Mouse (Mus musculus): ENCODE measurements at regions not wholly inside any gene's neighbourhood (a gene's known extent, or its start where the extent isn't known, plus 50 kb on each side); places are given as distances from the start of the nearest gene placed in this dataset.

- Histone ChIP-seq H3K4me2 (replicated peaks) (0 out of 2 replicates have a peak overlapping the region, but pooled peaks have one; percentile 2), H3K36me3 (replicated peaks; ENCODE audit: control insufficient read depth, insufficient read depth) (no peaks in the 10 kb centered on the region), H3K9ac (no peak overlapping the region), H3K9me3 (ENCODE audit: control insufficient read depth, low read length) (no peaks in the 10 kb centered on the region), H3K27ac (peak overlapping the region; percentile 43), H3K4me1 (replicated peaks; ENCODE audit: control insufficient read depth, insufficient read depth, low read length) (peaks cover 6% of the 10 kb centered on the region; the same call in 1 of the 2 replicates), H3K4me3 (replicated peaks; ENCODE audit: low read length) (no peak overlapping the region), H3K27me3 (ENCODE audit: control insufficient read depth, insufficient read depth, low read length) (no peaks in the 10 kb centered on the region)
- ATAC-seq (ENCODE audit: low FRiP score) (peak; percentile 77; the same call in 1 of the 2 replicates), DNase-seq (ENCODE audit: low spot score) (peak; percentile 64)
- WGBS, result 49% methylated on average over 11 of the region's 11 CpGs
Observed at GRCm38 (mm10) chr7:67435643-67436339, 63.1 kb upstream of the Mef2a start.

GRCm38 (mm10) chr7:67430987-67431386 is 58.3 kb upstream of the Mef2a start:
- Histone ChIP-seq H3K4me1 (replicated peaks; ENCODE audit: control insufficient read depth, insufficient read depth, low read length) (peaks cover under 1% of the 10 kb centered on the region; the same call in 1 of the 2 replicates), H3K36me3 (replicated peaks; ENCODE audit: control insufficient read depth, insufficient read depth) (no peaks in the 10 kb centered on the region), H3K4me3 (replicated peaks; ENCODE audit: low read length) (no peak overlapping the region), H3K27me3 (ENCODE audit: control insufficient read depth, insufficient read depth, low read length) (no peaks in the 10 kb centered on the region), H3K4me2 (replicated peaks) (no peak overlapping the region), H3K9ac (no peak overlapping the region), H3K27ac (no peak overlapping the region), H3K9me3 (ENCODE audit: control insufficient read depth, low read length) (no peaks in the 10 kb centered on the region)
- 86% methylated on average over 7 of the region's 7 CpGs for WGBS
- ATAC-seq (ENCODE audit: low FRiP score), result no peak
- no peak for DNase-seq (ENCODE audit: low spot score)

DNA sequence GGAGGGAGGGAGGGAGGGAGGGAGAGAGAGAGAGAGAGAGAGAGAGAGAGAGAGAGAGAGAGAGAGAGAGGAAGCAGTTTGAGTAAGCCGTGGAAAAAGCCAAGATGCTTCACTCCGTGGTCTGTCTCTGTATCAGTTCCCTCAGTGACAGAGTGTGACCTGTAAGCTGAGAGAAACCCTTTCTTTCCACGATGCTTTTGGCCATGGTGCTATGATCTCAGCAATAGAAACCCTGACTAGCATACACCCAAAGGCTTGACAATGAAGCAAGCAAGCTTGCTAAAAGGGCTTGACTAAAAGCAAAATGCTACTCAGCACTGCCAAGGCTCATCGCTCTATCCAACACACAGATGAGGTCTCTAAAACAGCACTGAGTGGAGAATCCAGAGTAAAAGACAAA is 57.4 kb upstream of the Mef2a start:
- no peak overlapping the region for H3K4me2 ChIP-seq (replicated peaks)
- H3K36me3 ChIP-seq (replicated peaks; ENCODE audit: control insufficient read depth, insufficient read depth), result no peaks in the 10 kb centered on the region
- no peak for DNase-seq (ENCODE audit: low spot score)
- 84% methylated on average over 4 of the region's 4 CpGs for WGBS
- no peak for ATAC-seq (ENCODE audit: low FRiP score)
- H3K27me3 ChIP-seq (ENCODE audit: control insufficient read depth, insufficient read depth, low read length), result no peaks in the 10 kb centered on the region
- no peaks in the 10 kb centered on the region for H3K9me3 ChIP-seq (ENCODE audit: control insufficient read depth, low read length)
- H3K27ac ChIP-seq, result no peak overlapping the region
- H3K4me1 ChIP-seq (replicated peaks; ENCODE audit: control insufficient read depth, insufficient read depth, low read length), result no peaks in the 10 kb centered on the region
- H3K4me3 ChIP-seq (replicated peaks; ENCODE audit: low read length), result no peak overlapping the region
- no peak overlapping the region for H3K9ac ChIP-seq

DNA sequence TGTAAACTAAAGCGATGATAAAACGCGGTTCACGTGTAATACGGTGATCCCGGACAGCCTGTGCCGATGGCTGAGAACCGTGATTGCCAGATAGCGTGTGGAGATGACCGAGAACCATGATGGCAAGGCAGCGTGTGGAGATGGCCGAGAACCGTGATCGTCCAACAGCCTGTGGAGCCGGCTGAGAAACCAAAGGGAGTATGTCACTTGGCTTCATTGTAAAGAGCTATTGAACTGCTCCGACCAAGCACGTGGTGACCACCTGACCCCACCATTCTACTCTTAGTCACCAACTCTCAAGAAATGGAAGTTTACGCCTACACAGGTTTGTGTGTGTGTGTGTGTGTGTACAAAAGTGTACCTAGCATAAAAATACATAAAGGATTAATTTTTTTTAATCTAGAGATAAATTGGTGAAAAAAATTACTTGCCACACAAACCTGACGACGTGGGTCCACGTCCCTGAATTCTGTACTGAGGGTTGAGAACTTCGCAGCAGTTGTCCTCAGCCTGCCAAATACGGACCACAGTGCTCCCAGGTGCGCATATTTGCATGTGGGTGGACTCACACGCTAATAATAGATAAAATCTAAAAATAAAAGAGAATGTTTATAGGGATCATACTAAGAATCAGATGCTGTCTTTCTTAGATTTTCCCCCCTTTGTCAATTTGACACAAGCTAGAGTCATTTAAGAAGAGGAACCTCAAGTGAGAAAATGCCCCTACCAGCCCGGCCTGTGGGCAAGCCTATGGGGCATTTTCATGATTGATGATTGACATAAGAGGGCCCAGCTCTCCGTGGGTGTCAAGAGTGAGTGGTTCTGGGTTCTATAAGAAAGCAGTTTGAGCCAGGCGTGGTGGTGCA is 56.6 kb upstream of the Mef2a start:
- Histone ChIP-seq H3K27ac (no peak overlapping the region), H3K36me3 (replicated peaks; ENCODE audit: control insufficient read depth, insufficient read depth) (no peaks in the 10 kb centered on the region), H3K4me3 (replicated peaks; ENCODE audit: low read length) (no peak overlapping the region), H3K4me2 (replicated peaks) (no peak overlapping the region), H3K9me3 (ENCODE audit: control insufficient read depth, low read length) (no peaks in the 10 kb centered on the region), H3K27me3 (ENCODE audit: control insufficient read depth, insufficient read depth, low read length) (no peaks in the 10 kb centered on the region), H3K4me1 (replicated peaks; ENCODE audit: control insufficient read depth, insufficient read depth, low read length) (no peaks in the 10 kb centered on the region), H3K9ac (no peak overlapping the region)
- ATAC-seq (ENCODE audit: low FRiP score) (no peak), DNase-seq (ENCODE audit: low spot score) (no peak)
- 92% methylated on average over 28 of the region's 28 CpGs for WGBS

DNA sequence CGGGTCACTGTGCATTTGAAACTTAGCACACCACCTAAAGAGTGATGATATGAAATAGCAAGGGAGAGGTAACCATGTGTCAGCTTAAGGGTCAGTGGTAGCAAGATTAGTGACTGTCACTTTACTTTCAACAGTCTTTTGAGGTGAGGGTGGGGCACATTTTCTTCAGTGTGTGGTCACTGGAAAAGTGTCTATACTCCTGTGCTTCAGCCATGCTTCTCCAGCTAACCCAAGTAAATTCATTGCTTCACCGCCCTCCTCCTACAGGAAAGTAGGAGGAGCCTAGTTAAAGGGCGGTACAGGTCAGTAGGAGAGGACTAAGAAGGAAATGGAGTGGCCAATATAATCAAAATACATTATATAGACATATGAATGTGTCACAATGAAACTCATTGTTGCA is 55.7 kb upstream of the Mef2a start:
- no peaks in the 10 kb centered on the region for H3K36me3 ChIP-seq (replicated peaks; ENCODE audit: control insufficient read depth, insufficient read depth)
- H3K27me3 ChIP-seq (ENCODE audit: control insufficient read depth, insufficient read depth, low read length), result no peaks in the 10 kb centered on the region
- no peak overlapping the region for H3K4me2 ChIP-seq (replicated peaks)
- H3K4me1 ChIP-seq (replicated peaks; ENCODE audit: control insufficient read depth, insufficient read depth, low read length), result no peaks in the 10 kb centered on the region
- DNase-seq (ENCODE audit: low spot score), result no peak
- no peak overlapping the region for H3K9ac ChIP-seq
- ATAC-seq (ENCODE audit: low FRiP score), result no peak
- no peaks in the 10 kb centered on the region for H3K9me3 ChIP-seq (ENCODE audit: control insufficient read depth, low read length)
- H3K27ac ChIP-seq, result no peak overlapping the region
- WGBS, result 93% methylated on average over 3 of the region's 3 CpGs
- no peak overlapping the region for H3K4me3 ChIP-seq (replicated peaks; ENCODE audit: low read length)

GRCm38 (mm10) chr7:67426076-67426475 is 53.4 kb upstream of the Mef2a start:
- ATAC-seq (ENCODE audit: low FRiP score) (no peak), DNase-seq (ENCODE audit: low spot score) (no peak)
- Histone ChIP-seq H3K36me3 (replicated peaks; ENCODE audit: control insufficient read depth, insufficient read depth) (no peaks in the 10 kb centered on the region), H3K4me2 (replicated peaks) (no peak overlapping the region), H3K27ac (no peak overlapping the region), H3K9ac (no peak overlapping the region), H3K4me1 (replicated peaks; ENCODE audit: control insufficient read depth, insufficient read depth, low read length) (0 out of 2 replicates have a peak, but pooled peaks cover 4% of the 10 kb centered on the region), H3K4me3 (replicated peaks; ENCODE audit: low read length) (no peak overlapping the region), H3K9me3 (ENCODE audit: control insufficient read depth, low read length) (no peaks in the 10 kb centered on the region), H3K27me3 (ENCODE audit: control insufficient read depth, insufficient read depth, low read length) (no peaks in the 10 kb centered on the region)

GRCm38 (mm10) chr7:67425581-67425980 is 52.9 kb upstream of the Mef2a start:
- WGBS, result 85% methylated on average over 1 of the region's 1 CpGs
- no peaks in the 10 kb centered on the region for H3K9me3 ChIP-seq (ENCODE audit: control insufficient read depth, low read length)
- H3K9ac ChIP-seq, result no peak overlapping the region
- no peak for ATAC-seq (ENCODE audit: low FRiP score)
- H3K27ac ChIP-seq, result no peak overlapping the region
- no peak for DNase-seq (ENCODE audit: low spot score)
- no peak overlapping the region for H3K4me2 ChIP-seq (replicated peaks)
- H3K36me3 ChIP-seq (replicated peaks; ENCODE audit: control insufficient read depth, insufficient read depth), result no peaks in the 10 kb centered on the region
- H3K4me1 ChIP-seq (replicated peaks; ENCODE audit: control insufficient read depth, insufficient read depth, low read length), result 0 out of 2 replicates have a peak, but pooled peaks cover 4% of the 10 kb centered on the region
- H3K27me3 ChIP-seq (ENCODE audit: control insufficient read depth, insufficient read depth, low read length), result no peaks in the 10 kb centered on the region
- no peak overlapping the region for H3K4me3 ChIP-seq (replicated peaks; ENCODE audit: low read length)

DNA sequence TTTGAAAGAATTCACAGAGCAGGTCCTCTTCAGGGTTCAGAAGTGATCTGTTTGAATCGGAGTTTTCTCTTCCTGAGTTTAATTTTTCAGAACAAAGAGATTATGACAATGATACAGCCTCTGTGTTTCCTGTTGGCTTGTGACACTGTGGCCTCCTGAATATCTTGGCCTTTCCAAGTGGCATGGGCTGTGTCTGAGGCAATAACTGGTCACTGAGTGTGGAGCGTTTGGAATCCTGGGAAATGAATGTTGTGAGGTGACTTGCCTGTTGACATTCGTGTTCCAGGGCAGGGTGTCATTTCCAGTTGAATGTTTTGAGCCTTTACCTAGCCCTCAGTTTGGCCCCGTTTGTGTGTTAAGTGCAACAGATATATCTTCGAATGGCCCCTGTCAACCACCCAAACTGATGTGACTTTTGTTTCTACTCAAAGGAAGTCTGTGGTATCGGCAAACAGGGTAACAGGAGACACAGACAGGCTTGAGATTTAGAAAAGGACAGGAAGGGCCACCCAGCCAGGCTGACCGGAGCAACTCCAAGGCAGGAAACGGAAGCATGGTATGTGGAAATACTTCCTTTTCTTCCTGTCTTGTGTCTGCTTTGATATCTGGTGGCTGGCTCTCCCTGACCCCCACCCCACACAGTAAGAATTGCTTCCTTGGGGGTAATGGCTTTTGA is 52.3 kb upstream of the Mef2a start:
- ATAC-seq (ENCODE audit: low FRiP score), result no peak
- Histone ChIP-seq H3K4me1 (replicated peaks; ENCODE audit: control insufficient read depth, insufficient read depth, low read length) (0 out of 2 replicates have a peak, but pooled peaks cover 4% of the 10 kb centered on the region), H3K27me3 (ENCODE audit: control insufficient read depth, insufficient read depth, low read length) (no peaks in the 10 kb centered on the region), H3K9me3 (ENCODE audit: control insufficient read depth, low read length) (no peaks in the 10 kb centered on the region), H3K9ac (no peak overlapping the region), H3K27ac (no peak overlapping the region), H3K4me2 (replicated peaks) (no peak overlapping the region), H3K4me3 (replicated peaks; ENCODE audit: low read length) (no peak overlapping the region), H3K36me3 (replicated peaks; ENCODE audit: control insufficient read depth, insufficient read depth) (no peaks in the 10 kb centered on the region)
- WGBS, result 79% methylated on average over 8 of the region's 8 CpGs
- DNase-seq (ENCODE audit: low spot score), result no peak
